Mouse (Mus musculus): ENCODE results near the gene Hsd17b13. TPM values are rescaled to one million over a fixed set of nuclear protein-coding genes. Genes with fewer than 3 reads are reported as not detected.
"Not testable (repeated sequence)": the region's sequence is repeated elsewhere in the genome, so short reads cannot be mapped to it uniquely, and the experiment has no call there.

Gene Hsd17b13
- polyA plus RNA-seq, 1 experiment from 2014 or later = not detected

- no peak overlapping the region for H3K4me3 ChIP-seq
- no peaks in the 10 kb centered on the region for H3K36me3 ChIP-seq
- H3K4me2 ChIP-seq = 0 out of 2 replicates have a peak overlapping the region, but pooled peaks have one; percentile 14
- peaks cover 11% of the 10 kb centered on the region; the same call in 1 of the 2 replicates for H3K27me3 ChIP-seq
- H3K4me1 ChIP-seq (replicated peaks) = peaks cover 22% of the 10 kb centered on the region
- 0 out of 2 replicates have a peak, but pooled peaks cover 6% of the 10 kb centered on the region for H3K9me3 ChIP-seq
- 30% methylated on average over 14 of the region's 14 CpGs for WGBS
- peak overlapping the region; percentile 33; the same call in 1 of the 2 replicates for H3K27ac ChIP-seq (replicated peaks)
- ATAC-seq (ENCODE audit: low FRiP score, low read depth) = peak; percentile 82
- H3K9ac ChIP-seq = no peak overlapping the region
Measured at GRCm38 (mm10) chr5:103936906-103937589, 40.2 kb downstream of the Hsd17b13 start.

DNA sequence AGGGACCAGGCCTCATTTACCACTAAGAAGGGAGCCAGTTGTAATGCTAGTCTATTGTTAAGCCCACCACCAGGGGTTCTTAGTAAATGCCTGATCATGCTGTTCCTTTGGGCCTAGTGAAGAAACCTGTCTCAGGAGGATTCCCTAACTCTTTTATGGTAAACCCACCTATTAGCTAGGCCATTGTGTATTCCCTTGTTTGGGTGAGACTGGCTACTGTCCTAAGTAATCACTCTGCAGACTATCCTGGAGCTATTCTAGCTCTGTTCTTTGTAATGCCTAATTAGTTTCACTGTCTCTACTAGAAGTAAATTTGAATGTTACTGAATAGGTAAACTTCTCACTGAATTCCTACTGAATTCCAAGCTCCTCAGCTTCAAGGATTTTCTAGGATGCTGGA is 45.3 kb downstream of the Hsd17b13 start:
- not testable (repeated sequence) for H3K4me2 ChIP-seq; H3K4me1 ChIP-seq (replicated peaks); H3K27me3 ChIP-seq; H3K9me3 ChIP-seq; H3K27ac ChIP-seq (replicated peaks); H3K9ac ChIP-seq; ATAC-seq (ENCODE audit: low FRiP score, low read depth); H3K4me3 ChIP-seq; H3K36me3 ChIP-seq

- Histone ChIP-seq H3K9ac (no peak overlapping the region), H3K27me3 (no peaks in the 10 kb centered on the region), H3K4me3 (no peak overlapping the region), H3K27ac (replicated peaks) (no peak overlapping the region), H3K4me1 (replicated peaks) (no peaks in the 10 kb centered on the region), H3K9me3 (0 out of 2 replicates have a peak, but pooled peaks cover 6% of the 10 kb centered on the region), H3K4me2 (no peak overlapping the region), H3K36me3 (no peaks in the 10 kb centered on the region)
- no peak for ATAC-seq (ENCODE audit: low FRiP score, low read depth)
- 48% methylated on average over 5 of the region's 5 CpGs for WGBS
Measured at GRCm38 (mm10) chr5:103930511-103930910, 46.7 kb downstream of the Hsd17b13 start.

- 89% methylated on average over 7 of the region's 7 CpGs for WGBS
- Histone ChIP-seq H3K36me3 (no peaks in the 10 kb centered on the region), H3K9me3 (0 out of 2 replicates have a peak, but pooled peaks cover 6% of the 10 kb centered on the region), H3K9ac (no peak overlapping the region), H3K4me1 (replicated peaks) (no peaks in the 10 kb centered on the region), H3K4me2 (no peak overlapping the region), H3K27ac (replicated peaks) (no peak overlapping the region), H3K4me3 (no peak overlapping the region), H3K27me3 (no peaks in the 10 kb centered on the region)
- no peak for ATAC-seq (ENCODE audit: low FRiP score, low read depth)
Measured at GRCm38 (mm10) chr5:103928196-103928550, 49.0 kb downstream of the Hsd17b13 start.

GRCm38 (mm10) chr5:103927429-103928195 is 49.6 kb downstream of the Hsd17b13 start:
- H3K9me3 ChIP-seq = 0 out of 2 replicates have a peak, but pooled peaks cover 3% of the 10 kb centered on the region
- H3K4me2 ChIP-seq = peak overlapping the region; percentile 46
- WGBS = 28% methylated on average over 27 of the region's 27 CpGs
- no peak overlapping the region for H3K27ac ChIP-seq (replicated peaks)
- no peaks in the 10 kb centered on the region for H3K4me1 ChIP-seq (replicated peaks)
- H3K9ac ChIP-seq = no peak overlapping the region
- ATAC-seq (ENCODE audit: low FRiP score, low read depth) = peak; percentile 62; the same call in 1 of the 2 replicates
- no peaks in the 10 kb centered on the region for H3K27me3 ChIP-seq
- no peaks in the 10 kb centered on the region for H3K36me3 ChIP-seq
- no peak overlapping the region for H3K4me3 ChIP-seq

GRCm38 (mm10) chr5:103926398-103926797 is 50.8 kb downstream of the Hsd17b13 start:
- H3K9ac ChIP-seq = no peak overlapping the region
- no peaks in the 10 kb centered on the region for H3K27me3 ChIP-seq
- no peak overlapping the region for H3K4me2 ChIP-seq
- H3K4me3 ChIP-seq = no peak overlapping the region
- H3K27ac ChIP-seq (replicated peaks) = no peak overlapping the region
- ATAC-seq (ENCODE audit: low FRiP score, low read depth) = no peak
- 67% methylated on average over 12 of the region's 12 CpGs for WGBS
- no peaks in the 10 kb centered on the region for H3K4me1 ChIP-seq (replicated peaks)
- no peaks in the 10 kb centered on the region for H3K9me3 ChIP-seq
- no peaks in the 10 kb centered on the region for H3K36me3 ChIP-seq

GRCm38 (mm10) chr5:103923755-103924154 is 53.5 kb downstream of the Hsd17b13 start:
- no peak overlapping the region for H3K4me3 ChIP-seq
- H3K4me1 ChIP-seq (replicated peaks) = no peaks in the 10 kb centered on the region
- H3K27ac ChIP-seq (replicated peaks) = no peak overlapping the region
- H3K9ac ChIP-seq = no peak overlapping the region
- ATAC-seq (ENCODE audit: low FRiP score, low read depth) = no peak
- 97% methylated on average over 2 of the region's 2 CpGs for WGBS
- H3K27me3 ChIP-seq = no peaks in the 10 kb centered on the region
- no peaks in the 10 kb centered on the region for H3K9me3 ChIP-seq
- H3K4me2 ChIP-seq = no peak overlapping the region
- H3K36me3 ChIP-seq = no peaks in the 10 kb centered on the region

DNA sequence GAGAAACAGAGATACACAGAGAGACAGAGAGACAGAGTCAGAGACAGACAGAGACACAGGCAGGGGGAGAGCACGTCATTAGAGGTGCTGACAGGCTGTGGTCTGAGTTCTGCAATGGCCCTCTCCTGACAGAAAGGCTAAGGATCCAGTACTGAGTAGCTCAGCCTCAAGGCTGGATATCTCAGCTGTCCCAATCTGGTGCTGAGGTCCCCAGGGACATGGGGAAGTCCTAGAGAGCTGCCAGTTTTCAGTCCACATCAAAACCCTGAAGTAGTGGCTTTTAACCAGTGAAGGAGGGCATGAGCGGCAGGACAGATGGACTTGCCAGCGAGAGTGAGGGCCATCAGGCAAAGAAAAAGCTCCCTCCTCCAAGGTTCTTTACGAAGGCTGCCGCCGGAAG is 54.1 kb downstream of the Hsd17b13 start:
- H3K4me3 ChIP-seq = no peak overlapping the region
- no peaks in the 10 kb centered on the region for H3K4me1 ChIP-seq (replicated peaks)
- no peaks in the 10 kb centered on the region for H3K36me3 ChIP-seq
- no peak overlapping the region for H3K9ac ChIP-seq
- no peak overlapping the region for H3K27ac ChIP-seq (replicated peaks)
- 78% methylated on average over 6 of the region's 6 CpGs for WGBS
- no peak overlapping the region for H3K4me2 ChIP-seq
- ATAC-seq (ENCODE audit: low FRiP score, low read depth) = no peak
- H3K9me3 ChIP-seq = no peaks in the 10 kb centered on the region
- no peaks in the 10 kb centered on the region for H3K27me3 ChIP-seq

DNA sequence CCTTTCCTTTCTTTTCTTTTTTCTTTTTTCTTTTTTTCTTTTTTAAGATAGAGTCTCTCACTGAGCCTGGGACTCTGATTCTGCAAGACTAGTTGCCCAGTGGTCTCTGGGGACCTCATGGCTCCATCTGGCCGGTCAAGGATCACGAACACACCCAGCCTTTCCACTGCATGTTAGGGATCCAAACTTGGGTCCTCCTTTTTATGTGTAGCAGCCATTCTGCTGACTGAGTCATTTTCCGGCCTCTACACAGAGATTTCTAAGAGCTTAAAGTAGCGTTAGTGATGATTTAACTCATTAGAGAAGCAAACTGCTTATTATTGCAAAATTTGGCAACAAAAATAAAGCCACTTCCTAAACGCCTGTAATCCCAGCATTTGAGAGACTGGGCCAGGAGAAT is 54.8 kb downstream of the Hsd17b13 start:
- no peak for ATAC-seq (ENCODE audit: low FRiP score, low read depth)
- Histone ChIP-seq H3K9ac (no peak overlapping the region), H3K9me3 (no peaks in the 10 kb centered on the region), H3K4me3 (no peak overlapping the region), H3K4me2 (no peak overlapping the region), H3K36me3 (no peaks in the 10 kb centered on the region), H3K27ac (replicated peaks) (no peak overlapping the region), H3K4me1 (replicated peaks) (no peaks in the 10 kb centered on the region), H3K27me3 (no peaks in the 10 kb centered on the region)
- 73% methylated on average over 5 of the region's 5 CpGs for WGBS

GRCm38 (mm10) chr5:103919497-103919896 is 57.7 kb downstream of the Hsd17b13 start:
- Histone ChIP-seq H3K4me2 (no peak overlapping the region), H3K36me3 (no peaks in the 10 kb centered on the region), H3K4me3 (no peak overlapping the region), H3K27ac (replicated peaks) (no peak overlapping the region), H3K9ac (no peak overlapping the region), H3K9me3 (no peaks in the 10 kb centered on the region), H3K27me3 (no peaks in the 10 kb centered on the region), H3K4me1 (replicated peaks) (no peaks in the 10 kb centered on the region)
- ATAC-seq (ENCODE audit: low FRiP score, low read depth) = no peak
- 90% methylated on average over 4 of the region's 4 CpGs for WGBS

- no peaks in the 10 kb centered on the region for H3K9me3 ChIP-seq
- H3K27me3 ChIP-seq = no peaks in the 10 kb centered on the region
- no peak for ATAC-seq (ENCODE audit: low FRiP score, low read depth)
- H3K9ac ChIP-seq = no peak overlapping the region
- no peaks in the 10 kb centered on the region for H3K36me3 ChIP-seq
- no peak overlapping the region for H3K4me2 ChIP-seq
- H3K4me1 ChIP-seq (replicated peaks) = no peaks in the 10 kb centered on the region
- H3K27ac ChIP-seq (replicated peaks) = no peak overlapping the region
- H3K4me3 ChIP-seq = no peak overlapping the region
- 72% methylated on average over 3 of the region's 3 CpGs for WGBS
Measured at GRCm38 (mm10) chr5:103918233-103918632, 59.0 kb downstream of the Hsd17b13 start.

DNA sequence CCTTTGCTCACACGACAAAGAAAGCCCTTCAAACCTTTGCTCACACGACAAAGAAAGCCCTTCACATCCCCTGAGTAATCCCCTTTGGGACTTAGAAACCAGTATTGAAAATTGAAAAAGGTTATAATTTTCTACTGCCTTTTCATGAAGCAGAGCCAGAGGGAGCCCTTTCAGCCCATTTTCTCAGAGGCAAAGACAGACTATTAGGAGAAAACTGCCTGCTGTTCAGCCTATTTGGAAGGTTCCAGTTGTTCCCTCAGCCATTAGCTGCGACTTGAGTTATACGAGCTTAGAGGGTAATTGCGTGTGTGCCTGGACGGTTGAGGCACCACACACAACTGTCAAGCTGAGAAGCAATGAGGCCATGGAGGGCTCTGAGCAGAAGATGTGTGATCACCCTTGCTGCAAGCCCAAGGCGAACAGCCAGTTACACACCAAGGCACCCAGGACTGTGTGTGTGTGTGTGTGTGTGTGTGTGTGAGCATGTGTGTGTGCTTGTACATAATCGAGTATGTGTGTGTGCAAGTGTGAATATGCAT is 59.8 kb downstream of the Hsd17b13 start:
- no peaks in the 10 kb centered on the region for H3K4me1 ChIP-seq (replicated peaks)
- H3K27me3 ChIP-seq = no peaks in the 10 kb centered on the region
- no peak overlapping the region for H3K9ac ChIP-seq
- no peaks in the 10 kb centered on the region for H3K9me3 ChIP-seq
- no peak overlapping the region for H3K4me3 ChIP-seq
- 61% methylated on average over 8 of the region's 8 CpGs for WGBS
- no peak; the same call in 1 of the 2 replicates for ATAC-seq (ENCODE audit: low FRiP score, low read depth)
- H3K27ac ChIP-seq (replicated peaks) = no peak overlapping the region
- no peak overlapping the region for H3K4me2 ChIP-seq
- no peaks in the 10 kb centered on the region for H3K36me3 ChIP-seq

Measured in hindbrain, embryonic 15.5 days (tissue).